Mouse (Mus musculus) liver, adult 2 months (tissue): ENCODE measurements around the gene Dennd1c.
"Not testable (repeated sequence)": the region's sequence is repeated elsewhere in the genome, so short reads cannot be mapped to it uniquely, and the experiment has no call there.

Source experiments
- CTCF ChIP-seq: fragments of 200-500 bp; IDR thresholded peaks from 2 replicates; pipeline ENCODE4 v1.5.1; 2011; ENCODE audit warnings: low read depth, low read length, control low read depth
- POLR2A ChIP-seq: fragments of 200-500 bp; IDR thresholded peaks from 2 replicates; pipeline ENCODE4 v1.6.1; 2011; ENCODE audit warnings: low read length, control low read depth; ENCODE audit not compliant: insufficient read depth; ENCODE audit errors: extremely low read depth

- 0 out of 2 replicates have a peak, but pooled peaks have one; percentile 8 for TF ChIP-seq CTCF
- not testable (repeated sequence) for TF ChIP-seq POLR2A
Measured at GRCm38 (mm10) chr17:57051679-57052078, 26.6 kb downstream of the Dennd1c start.
